Mouse (Mus musculus) cerebellum, adult 2 months (tissue): ENCODE measurements at regions not wholly inside any gene's neighbourhood (a gene's known extent, or its start where the extent isn't known, plus 50 kb on each side); places are given as distances from the start of the nearest gene placed in this dataset.

Experiments
- DNase-seq, 2 experiments: peaks; one replicate each; pipeline ENCODE4 v3.0.0; 2021
- H3K27ac ChIP-seq: fragments of 200-500 bp; 2 replicates; pipeline ENCODE4 v1.5.1; 2012; ENCODE audit warnings: low read length, control low read depth, inconsistent platforms; ENCODE audit not compliant: insufficient read depth
- H3K27me3 ChIP-seq: fragments of 200-500 bp; 2 replicates; pipeline ENCODE4 v1.6.1; 2012; ENCODE audit warnings: inconsistent platforms, mild to moderate bottlenecking, low read length, moderate library complexity; ENCODE audit not compliant: control insufficient read depth, insufficient read depth
- H3K4me1 ChIP-seq: fragments of 200-500 bp; 2 replicates; pipeline ENCODE4 v1.6.1; 2011; ENCODE audit warnings: low read length; ENCODE audit not compliant: control insufficient read depth, insufficient read depth
- H3K4me3 ChIP-seq: fragments of 200-500 bp; replicated peaks from 2 replicates; pipeline ENCODE3; 2011; ENCODE audit warnings: mild to moderate bottlenecking, low read depth, low read length, control low read depth; ENCODE audit not compliant: insufficient read depth
- CTCF ChIP-seq: fragments of 200-500 bp; IDR thresholded peaks from 2 replicates; pipeline ENCODE4 v1.5.1; 2011; ENCODE audit warnings: low read depth, mild to moderate bottlenecking, control low read depth, low read length, moderate library complexity, borderline replicate concordance; ENCODE audit not compliant: insufficient read depth
- POLR2A ChIP-seq: fragments of 200-500 bp; IDR thresholded peaks from 2 replicates; pipeline ENCODE4 v1.6.1; 2011; ENCODE audit warnings: low read length, control low read depth, borderline replicate concordance; ENCODE audit not compliant: insufficient read depth
- WGBS: fragments of 180-500 bp; shearing (Covaris S2); methylation state at CpG from one replicate; pipeline ENCODE4 v1.1.7; 2018; 5-methylcytosine and 5-hydroxymethylcytosine counted together

- no peaks in the 10 kb centered on the region for H3K4me1 ChIP-seq
- TF ChIP-seq POLR2A (no peak), CTCF (no peak)
- WGBS, result 37% methylated on average over 12 of the region's 12 CpGs
- no peaks in the 10 kb centered on the region for H3K27me3 ChIP-seq
- H3K4me3 ChIP-seq, result no peak overlapping the region
- no peak overlapping the region for H3K27ac ChIP-seq
- DNase-seq, result peak in 1 of 2 experiments; percentile 6
Measured at GRCm38 (mm10) chr4:25542136-25542535, 257.9 kb downstream of the Fut9 start.
